Mouse (Mus musculus): ENCODE measurements around the gene Zfp748.

Zfp748 gene

DNA sequence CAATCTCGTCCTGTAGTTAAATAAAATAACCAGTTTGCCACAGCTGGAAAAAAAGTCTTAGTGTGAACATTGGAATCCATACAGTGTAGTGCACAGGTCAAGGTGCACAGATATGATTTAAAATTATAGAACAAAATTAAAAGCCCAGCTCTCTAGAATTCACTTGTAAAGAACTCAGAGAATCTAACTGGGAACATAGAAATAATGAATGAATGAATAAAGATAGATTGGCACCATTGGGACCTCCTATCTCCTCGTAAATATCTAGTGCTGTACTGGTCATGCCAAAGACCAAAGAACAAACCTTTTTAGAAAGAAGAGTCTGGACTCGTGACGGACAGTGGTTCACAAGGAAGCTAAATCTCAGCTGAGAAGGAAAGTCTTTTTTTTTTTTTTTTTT is at the start of gene Zfp748:
Zfp748 (minus strand) TSS at position 101 of the 400 bp plus-strand sequence.
- no peak for DNase-seq (ENCODE audit: low read depth, low spot score)

DNA sequence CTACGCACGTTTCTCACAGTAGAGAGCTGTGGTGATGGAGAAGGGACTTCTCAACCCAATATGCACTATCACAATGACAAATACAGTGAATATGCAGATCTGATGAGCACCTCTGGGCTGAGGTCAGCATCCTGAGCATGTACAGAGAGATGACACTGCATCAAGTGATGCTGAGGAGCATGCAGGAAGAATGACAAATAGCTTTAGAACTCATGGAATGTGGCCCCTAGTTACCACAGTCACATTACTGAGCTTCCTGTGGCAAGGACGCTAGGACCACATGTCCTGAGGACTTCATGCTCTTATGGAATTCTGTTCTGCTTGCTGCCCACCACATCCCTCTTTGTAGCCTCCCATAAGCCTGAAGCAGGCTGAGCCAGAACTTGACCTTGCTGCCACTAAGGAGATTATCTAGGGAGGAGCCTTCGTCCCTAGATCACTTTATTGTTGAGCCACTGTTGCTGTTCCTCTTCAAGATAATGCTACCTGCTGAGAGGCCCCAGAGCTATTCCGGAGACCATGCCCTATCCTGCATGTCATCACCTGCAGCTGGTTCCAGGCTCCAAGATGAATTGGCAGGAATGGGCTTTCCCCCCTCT is 19.1 kb upstream of the Zfp748 start:
- no peak for DNase-seq (ENCODE audit: low read depth, low spot score)

DNA sequence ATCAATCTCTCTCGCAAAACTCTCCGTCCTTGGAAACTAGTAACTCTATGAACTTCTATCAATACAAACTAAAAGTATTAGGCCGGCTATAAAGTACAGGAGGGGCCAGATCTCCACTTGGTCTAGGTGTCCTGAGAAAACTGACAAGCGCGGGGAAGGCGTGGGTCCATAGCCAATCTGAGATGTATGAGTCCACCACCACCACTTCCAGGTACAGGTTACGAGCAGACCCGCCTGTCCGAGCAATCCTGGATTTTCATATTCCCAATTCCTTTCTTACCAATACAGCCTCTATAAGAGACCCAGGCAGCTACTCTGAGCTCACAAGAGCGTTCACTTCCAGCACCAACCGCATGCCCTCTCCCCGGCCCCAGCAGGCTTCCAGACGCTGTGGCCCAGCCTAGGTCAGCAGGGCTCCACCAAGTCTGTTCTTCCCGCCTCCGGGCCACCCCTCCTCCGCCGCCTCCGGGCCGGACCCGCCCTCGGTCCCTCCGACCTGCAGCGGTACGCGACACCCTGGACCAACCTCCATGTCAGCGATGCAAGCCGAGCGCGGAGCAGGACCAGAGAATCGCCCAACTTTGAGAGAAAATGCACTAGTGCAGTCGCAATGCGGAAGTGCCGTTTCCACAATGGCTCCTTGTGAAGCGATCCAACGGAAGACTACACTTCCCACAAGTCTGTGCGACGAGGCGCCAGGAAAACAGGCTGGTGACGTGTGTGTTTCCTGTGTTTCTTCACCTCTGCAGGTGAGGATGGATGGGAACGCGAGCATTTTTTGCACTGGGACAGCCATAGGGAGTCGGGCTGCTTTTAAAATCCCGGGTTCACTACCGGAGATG is 904 bp downstream of the Zfp748 start:
- DNase-seq (ENCODE audit: low read depth, low spot score) = peak; percentile 76

DNA sequence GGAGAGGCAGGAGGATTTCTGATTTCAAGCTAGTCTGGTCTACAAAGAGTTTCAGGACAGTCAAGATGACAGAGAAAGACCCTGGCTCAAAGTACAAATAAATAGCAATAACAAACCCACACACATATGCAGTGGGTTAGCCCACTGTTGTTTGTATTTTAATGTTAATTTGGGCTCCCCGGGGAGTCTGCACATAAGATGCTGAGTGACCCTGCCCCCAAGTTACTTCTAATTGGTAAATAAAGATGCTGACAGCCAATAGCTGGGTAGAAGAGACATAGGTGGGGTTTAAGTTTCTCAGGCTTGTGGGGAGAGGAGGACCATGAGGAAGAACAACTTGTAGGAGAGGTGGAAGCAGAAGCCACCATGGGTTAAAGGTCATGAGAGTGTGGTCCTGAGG is 7.7 kb downstream of the Zfp748 start:
- DNase-seq (ENCODE audit: low read depth, low spot score) = no peak

DNA sequence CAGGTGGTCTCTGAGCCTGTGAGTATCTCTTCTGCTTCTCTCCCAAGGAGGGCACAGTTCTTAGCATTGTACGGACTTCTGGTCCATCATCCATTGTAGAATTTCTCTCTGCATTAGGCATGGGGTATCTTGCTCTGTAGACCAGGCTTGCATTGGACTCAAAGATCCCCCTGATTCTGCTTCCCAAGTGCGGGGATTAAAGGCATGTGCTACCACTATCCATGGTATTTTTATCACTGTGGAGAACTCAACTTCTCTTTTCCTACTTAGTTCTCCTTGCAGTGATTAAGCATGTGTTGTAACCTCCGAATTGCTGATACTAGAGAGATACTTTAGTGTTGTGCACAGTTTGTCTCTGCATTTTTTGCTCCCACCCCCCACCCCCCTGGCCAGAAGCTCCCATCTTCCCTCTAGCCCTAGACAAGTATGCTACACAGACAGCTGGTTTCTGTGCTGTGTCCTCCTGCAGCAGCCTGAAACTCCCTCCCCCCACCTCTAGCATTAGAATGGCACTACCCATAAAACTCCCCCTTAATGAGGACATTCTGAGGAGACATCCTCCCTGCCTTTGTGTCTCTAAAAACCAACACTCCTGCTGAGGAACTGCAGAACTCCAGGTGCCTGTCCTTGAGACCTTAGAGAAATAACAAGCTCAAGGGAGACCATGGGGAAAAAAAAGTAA is 26.4 kb downstream of the Zfp748 start:
- DNase-seq (ENCODE audit: low read depth, low spot score) = no peak

DNA sequence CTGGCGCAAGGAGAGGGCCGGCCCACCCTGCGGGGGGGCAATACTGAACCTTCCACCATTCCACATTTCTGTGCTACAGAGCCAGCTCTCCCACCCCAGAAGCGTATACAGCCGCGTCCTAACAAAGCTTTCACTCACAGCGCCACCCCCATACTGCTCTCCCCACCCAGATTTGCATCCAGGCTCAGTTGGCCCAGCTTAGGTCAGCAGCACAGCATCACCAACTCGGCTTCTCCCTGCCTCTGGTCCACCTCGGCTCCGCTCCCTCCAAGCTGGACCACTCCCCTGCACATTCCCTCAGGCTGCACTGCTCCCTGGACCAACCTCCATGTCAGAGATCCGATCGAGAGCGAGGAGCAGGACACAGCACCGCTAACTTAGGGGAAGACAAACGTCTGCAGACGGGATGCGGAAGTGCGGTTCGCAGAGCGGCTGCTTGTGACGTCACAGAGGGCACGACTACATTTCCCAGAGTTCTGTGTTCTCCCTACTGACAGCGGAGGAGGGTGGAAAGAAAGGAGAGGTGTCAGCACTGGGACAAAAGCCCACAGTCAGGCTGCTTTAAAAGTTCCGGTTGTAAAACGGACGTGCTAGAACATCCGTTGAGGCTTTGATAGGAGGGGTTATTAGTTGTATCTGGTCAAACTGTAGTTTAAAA is 27.7 kb downstream of the Zfp748 start, which contains the start of the genes Gm26965 and Zfp87:
Gm26965 (minus strand) TSS at position 399 of the 658 bp plus-strand sequence.
Zfp87 (minus strand) TSS at position 425 of the 658 bp plus-strand sequence.
- DNase-seq (ENCODE audit: low read depth, low spot score) = peak; percentile 81

DNA sequence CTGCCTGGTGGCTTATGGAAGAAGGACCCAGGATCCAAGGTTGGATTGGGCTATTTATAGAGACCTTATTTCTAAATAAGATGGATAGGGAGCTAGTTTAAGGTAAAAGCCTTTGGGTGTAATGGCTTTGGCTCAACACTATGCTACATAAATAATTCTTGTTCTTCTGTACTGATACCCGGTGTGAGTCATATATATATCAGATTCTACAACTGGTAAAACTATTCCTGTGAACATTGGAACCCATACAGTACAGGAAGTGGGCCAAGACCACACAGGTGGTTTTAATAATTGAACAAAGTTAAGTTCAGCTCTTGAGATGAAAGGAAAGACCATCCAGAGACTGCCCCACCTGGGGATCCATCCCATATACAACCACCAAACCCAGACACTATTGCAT is 52.7 kb downstream of the Zfp748 start:
- DNase-seq (ENCODE audit: low read depth, low spot score) = no peak

DNA sequence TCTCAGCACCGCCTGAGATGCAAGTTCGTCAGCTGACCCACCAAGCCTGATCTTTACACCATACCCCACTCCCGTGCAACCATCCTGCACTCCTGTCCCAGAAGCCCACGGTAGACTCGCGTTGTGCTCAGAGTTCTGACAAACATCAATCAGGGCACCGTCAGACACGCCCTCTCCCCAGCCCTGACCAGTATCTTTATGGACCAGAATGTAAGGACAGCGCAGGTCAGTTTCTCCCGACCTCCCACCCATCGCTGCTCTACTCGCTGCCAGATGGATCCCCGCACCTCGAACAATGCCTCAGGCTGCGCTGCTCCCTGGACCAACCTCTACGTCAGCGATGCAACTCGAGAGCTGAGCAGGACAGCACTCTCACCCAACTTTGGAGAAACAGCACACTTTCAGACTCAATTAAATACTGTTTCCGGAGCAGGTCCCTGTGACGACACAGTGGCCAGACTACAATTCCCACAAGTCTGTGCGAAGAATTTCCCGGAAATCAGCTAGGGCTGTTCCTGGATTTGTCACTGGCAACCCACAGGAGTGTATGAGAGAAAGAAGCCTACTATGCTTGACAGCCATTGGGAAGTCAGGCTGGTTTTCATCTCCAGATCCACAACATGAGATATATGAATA is 53.4 kb downstream of the Zfp748 start, which contains the start of gene Zfp58:
Zfp58 (minus strand) TSS at position 472 of the 636 bp plus-strand sequence.
- peak; percentile 76 for DNase-seq (ENCODE audit: low read depth, low spot score)

DNA sequence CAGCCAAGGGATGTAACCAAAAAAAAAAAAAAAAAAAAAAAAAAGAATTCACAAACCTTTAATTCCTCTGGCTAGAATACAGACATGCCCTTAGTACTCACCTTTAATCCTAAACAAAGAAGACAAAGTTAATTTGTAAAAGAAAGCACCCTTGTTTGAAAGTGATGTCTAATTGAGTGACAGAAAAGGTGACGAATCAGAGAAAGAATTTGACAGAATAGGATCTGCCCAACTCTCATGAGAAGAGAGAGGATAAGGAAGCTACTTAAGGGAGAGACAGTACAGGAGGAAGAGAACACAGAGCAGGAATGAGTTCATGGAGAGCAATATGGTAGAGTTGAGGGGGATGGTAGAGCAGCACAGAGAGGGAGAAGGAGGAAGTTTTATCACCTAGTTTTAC is 58.0 kb downstream of the Zfp748 start:
- DNase-seq (ENCODE audit: low read depth, low spot score) = no peak
